Mouse (Mus musculus) 3T3-L1 (cell line): ENCODE measurements at regions not wholly inside any gene's neighbourhood (a gene's known extent, or its start where the extent isn't known, plus 50 kb on each side); places are given as distances from the start of the nearest gene placed in this dataset.

Source experiments
- DNase-seq: peaks from one replicate; pipeline ENCODE4 v3.0.0-alpha.2; 2015; ENCODE audit warnings: low read depth, low spot score

DNA sequence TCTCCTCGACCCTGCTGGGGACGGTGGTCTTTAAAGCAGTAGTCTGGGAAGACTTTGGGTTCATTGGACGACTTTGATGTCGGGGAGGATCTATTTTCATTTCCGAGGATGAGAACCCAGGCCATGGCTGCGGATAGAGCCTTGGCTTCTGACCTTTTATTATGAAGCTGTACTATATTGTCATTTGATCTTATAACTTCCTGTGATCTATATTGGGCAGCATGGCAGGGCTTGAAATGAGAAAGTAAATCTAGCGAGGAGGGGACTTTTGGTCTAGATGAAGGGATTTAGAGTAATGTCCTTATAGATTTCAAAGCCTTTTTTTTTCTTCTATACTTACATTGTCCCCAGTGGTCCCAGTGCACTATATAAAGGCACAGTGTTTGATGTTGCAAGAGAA, 172.8 kb upstream of the Stt3b start:
- DNase-seq, result no peak

GRCm38 (mm10) chr9:115483721-115484120, 173.5 kb upstream of the Stt3b start:
- DNase-seq, result no peak

- no peak for DNase-seq
Observed at GRCm38 (mm10) chr9:115484408-115484807, 174.2 kb upstream of the Stt3b start.

DNA sequence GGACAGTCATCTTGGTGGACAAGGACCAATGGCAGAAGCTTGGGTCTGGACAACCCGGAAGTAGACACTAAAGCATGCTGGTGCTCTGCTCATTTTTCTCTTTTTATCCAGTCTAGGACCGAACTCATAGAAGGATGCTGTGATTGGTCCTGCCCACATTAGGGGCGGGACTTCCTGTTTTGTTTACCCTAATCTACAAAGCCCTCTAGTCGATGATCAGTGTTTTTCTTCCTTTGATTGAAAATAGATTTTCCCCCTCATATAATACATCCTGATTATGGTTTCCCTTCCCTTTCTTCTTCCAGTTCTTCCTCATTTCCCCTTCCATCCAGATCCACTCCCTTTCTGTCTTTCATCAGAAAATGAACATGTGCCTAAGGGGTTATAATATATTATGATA, 175.0 kb upstream of the Stt3b start:
- no peak for DNase-seq

DNA sequence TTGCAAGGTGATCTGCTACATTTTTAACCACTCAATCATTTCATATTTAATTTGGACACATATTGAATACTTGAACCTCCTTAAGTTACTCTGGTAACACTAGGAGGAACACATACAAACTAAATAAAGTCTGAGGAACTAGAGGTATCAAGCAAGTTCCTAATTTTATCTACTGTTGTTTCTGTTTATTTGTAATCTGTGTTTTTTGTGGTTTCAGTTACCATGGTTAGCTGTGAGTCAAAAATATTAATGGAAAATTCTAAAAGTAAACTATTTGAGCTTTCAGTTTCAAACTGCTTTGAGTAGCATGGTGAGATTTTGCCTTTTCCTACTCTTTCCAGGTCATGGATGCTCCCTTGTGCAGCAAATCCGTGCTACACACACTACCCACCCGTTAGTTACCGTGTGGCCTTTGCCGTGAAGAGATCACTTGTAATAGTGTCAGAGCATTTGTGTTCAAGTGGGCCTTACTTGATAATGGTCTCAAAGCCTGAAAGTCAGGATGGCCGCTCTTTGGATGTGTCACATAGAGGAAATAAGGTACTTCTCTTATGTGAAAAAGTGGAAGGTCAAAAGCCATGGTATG, 177.0 kb upstream of the Stt3b start:
- DNase-seq, result no peak

DNA sequence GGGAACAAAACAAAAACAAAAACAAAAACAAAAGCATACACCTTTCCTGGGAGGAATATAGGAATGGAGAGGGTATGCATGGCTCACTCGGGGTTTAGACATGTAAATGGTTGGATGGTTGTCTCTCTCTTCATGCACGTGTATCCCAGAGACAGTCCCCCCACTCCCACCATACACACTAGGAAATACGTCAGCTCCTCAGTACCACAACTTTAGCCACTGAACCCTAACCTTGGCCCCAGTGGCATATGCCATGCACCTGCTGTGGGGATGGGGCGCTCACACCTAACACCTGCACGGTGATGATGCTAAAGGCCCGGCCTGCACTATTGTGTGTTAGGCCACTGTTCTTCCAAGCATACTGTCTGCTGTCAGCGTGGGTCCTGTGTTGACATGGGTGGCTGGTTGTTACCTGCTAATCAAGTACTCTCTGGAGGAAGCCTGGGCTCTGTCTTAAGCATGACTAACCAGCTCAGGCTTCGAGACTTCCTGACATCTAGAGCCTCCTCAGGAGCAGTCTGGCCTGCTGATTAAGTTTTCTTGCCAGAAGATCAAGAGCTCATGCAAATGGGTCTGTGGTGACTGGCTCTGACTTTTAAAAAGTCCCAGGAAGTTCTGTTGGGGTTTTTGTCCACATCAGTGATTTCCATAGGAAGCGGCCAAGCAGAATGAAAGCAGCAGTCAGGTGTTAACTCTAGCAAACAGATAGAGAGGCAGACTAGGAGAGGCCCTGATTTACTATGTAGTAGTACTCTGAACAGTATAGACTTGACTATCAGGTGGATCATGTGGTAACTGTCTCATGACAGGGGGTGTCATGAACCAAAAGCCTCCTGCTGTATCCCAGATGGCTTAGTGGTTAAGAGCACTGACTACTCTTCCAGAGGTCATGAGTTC, 178.9 kb upstream of the Stt3b start:
- DNase-seq, result no peak

- no peak for DNase-seq
Observed at GRCm38 (mm10) chr9:115492431-115493171, 182.4 kb upstream of the Stt3b start.

- no peak for DNase-seq
Observed at GRCm38 (mm10) chr9:115493765-115494164, 183.5 kb upstream of the Stt3b start.

GRCm38 (mm10) chr9:115499536-115499935, 189.3 kb upstream of the Stt3b start:
- no peak for DNase-seq

GRCm38 (mm10) chr9:115504789-115505188, 194.6 kb upstream of the Stt3b start:
- no peak for DNase-seq

- no peak for DNase-seq
Observed at GRCm38 (mm10) chr9:115507131-115507689, 197.0 kb upstream of the Stt3b start.

GRCm38 (mm10) chr9:115512835-115513629, 202.8 kb upstream of the Stt3b start:
- no peak for DNase-seq

DNA sequence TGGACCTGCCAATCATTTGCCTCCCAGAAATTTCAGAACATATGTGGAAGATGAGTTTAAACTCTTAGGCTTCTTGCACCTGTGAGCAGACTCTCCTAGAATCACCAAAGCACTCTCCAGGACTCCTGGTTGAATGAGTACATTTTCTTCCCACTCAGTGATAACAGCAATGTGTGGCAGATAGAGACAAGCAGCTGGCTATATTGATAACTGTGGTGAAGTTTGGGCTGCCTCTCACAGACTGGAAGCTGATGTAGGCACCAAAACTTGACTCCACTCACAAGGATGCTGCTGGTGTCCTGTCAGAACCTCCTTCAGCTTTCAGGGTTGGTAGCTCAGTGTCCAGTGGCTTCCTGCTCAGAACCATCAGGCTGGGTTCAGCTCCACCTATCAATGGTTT, 207.7 kb upstream of the Stt3b start:
- DNase-seq, result no peak

- DNase-seq, result no peak
Observed at GRCm38 (mm10) chr9:115524161-115524560, 213.9 kb upstream of the Stt3b start.

DNA sequence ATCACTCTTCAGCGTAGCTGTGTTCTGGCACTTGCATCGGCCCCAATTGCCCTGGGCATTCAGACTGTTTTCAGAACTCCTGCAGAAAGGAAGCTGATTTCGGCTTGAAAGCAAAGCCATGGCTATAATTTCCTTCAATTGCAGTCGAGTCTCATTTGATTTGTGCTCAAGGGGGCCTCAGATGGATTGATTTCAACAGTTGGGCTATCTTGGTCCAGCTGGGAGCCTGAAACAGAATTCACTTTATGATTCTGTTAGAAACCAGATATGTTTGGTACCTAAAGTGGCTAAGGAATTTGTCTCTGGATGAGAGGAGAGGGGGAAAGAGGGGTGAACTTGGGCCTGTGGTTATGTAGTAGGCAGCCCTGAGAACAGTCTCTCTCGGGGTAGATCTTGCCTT, 214.4 kb upstream of the Stt3b start:
- DNase-seq, result no peak

GRCm38 (mm10) chr9:115526322-115526721, 216.1 kb upstream of the Stt3b start:
- DNase-seq, result no peak

DNA sequence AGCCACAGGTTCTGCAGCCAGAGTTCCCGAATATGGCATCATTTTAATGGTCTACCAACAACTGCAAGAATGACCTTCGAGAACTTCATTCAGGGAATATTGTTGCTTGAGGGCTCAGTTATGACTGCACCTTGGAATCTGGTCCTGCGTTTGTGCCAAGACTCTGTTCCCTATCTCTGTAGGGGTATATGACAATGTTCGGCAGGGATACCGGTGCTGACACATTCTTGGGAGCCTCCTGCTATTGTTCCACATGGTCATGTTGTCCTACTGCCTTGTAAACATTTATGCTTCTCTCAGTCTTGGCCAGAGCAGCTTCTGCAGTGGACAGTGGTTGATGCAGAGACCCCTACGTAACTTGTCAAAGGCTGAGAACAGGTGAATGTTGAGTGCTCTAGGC, 216.8 kb upstream of the Stt3b start:
- DNase-seq, result no peak

- DNase-seq, result no peak
Observed at GRCm38 (mm10) chr9:115534198-115534597, 224.0 kb upstream of the Stt3b start.

GRCm38 (mm10) chr9:115543665-115544064, 233.4 kb upstream of the Stt3b start:
- no peak for DNase-seq

- no peak for DNase-seq
Observed at GRCm38 (mm10) chr9:115545178-115545577, 235.0 kb upstream of the Stt3b start.

GRCm38 (mm10) chr9:115545792-115546191, 235.6 kb upstream of the Stt3b start:
- no peak for DNase-seq
